Mouse (Mus musculus) midbrain, embryonic 15.5 days (tissue): ENCODE measurements at regions not wholly inside any gene's neighbourhood (a gene's known extent, or its start where the extent isn't known, plus 50 kb on each side); places are given as distances from the start of the nearest gene placed in this dataset.

Experiments
- ATAC-seq: fragments of 200-750 bp; cut with Nextera tagmentation; replicated peaks from 2 replicates; pipeline ENCODE4 v1.8.0; 2017; ENCODE audit warnings: moderate TSS enrichment
- H3K27ac ChIP-seq: fragments of 300-500 bp; sonication (generic); 2 replicates; pipeline ENCODE4 v1.5.1; 2015; ENCODE audit warnings: mild to moderate bottlenecking, inconsistent platforms
- H3K27me3 ChIP-seq: fragments of 300-500 bp; sonication (generic); replicated peaks from 2 replicates; pipeline ENCODE4 v1.6.1; 2015; ENCODE audit warnings: inconsistent platforms
- H3K36me3 ChIP-seq: fragments of 300-500 bp; sonication (generic); replicated peaks from 2 replicates; pipeline ENCODE4 v1.6.1; 2015; ENCODE audit warnings: inconsistent platforms
- H3K4me1 ChIP-seq: fragments of 300-500 bp; sonication (generic); 2 replicates; pipeline ENCODE4 v1.6.1; 2015; ENCODE audit warnings: inconsistent platforms
- H3K4me2 ChIP-seq: fragments of 300-500 bp; sonication (generic); 2 replicates; pipeline ENCODE4 v1.6.1; 2015; ENCODE audit warnings: inconsistent platforms, mild to moderate bottlenecking, moderate library complexity
- H3K4me3 ChIP-seq: fragments of 300-500 bp; sonication (generic); 2 replicates; pipeline ENCODE4 v1.5.1; 2015; ENCODE audit warnings: mild to moderate bottlenecking, inconsistent platforms
- H3K9ac ChIP-seq: fragments of 300-500 bp; sonication (generic); 2 replicates; pipeline ENCODE4 v1.6.1; 2015; ENCODE audit warnings: mild to moderate bottlenecking, inconsistent platforms
- H3K9me3 ChIP-seq: fragments of 300-500 bp; sonication (generic); 2 replicates; pipeline ENCODE4 v1.6.1; 2016; ENCODE audit warnings: inconsistent platforms
- WGBS: fragments of 180-500 bp; shearing (Covaris S2); methylation state at CpG from one replicate; pipeline ENCODE4 v1.1.7; 2015; ENCODE audit warnings: mixed read lengths; 5-methylcytosine and 5-hydroxymethylcytosine counted together

GRCm38 (mm10) chr4:124113856-124114345 lies 196.1 kb upstream of the 4930535I16Rik start:
- Histone ChIP-seq H3K27me3 (no peaks in the 10 kb centered on the region), H3K9ac (no peak overlapping the region), H3K4me2 (no peak overlapping the region), H3K9me3 (no peaks in the 10 kb centered on the region), H3K4me1 (no peaks in the 10 kb centered on the region), H3K4me3 (no peak overlapping the region), H3K36me3 (no peaks in the 10 kb centered on the region), H3K27ac (no peak overlapping the region)
- WGBS: 72% methylated on average over 12 of the region's 12 CpGs
- ATAC-seq: no peak

DNA sequence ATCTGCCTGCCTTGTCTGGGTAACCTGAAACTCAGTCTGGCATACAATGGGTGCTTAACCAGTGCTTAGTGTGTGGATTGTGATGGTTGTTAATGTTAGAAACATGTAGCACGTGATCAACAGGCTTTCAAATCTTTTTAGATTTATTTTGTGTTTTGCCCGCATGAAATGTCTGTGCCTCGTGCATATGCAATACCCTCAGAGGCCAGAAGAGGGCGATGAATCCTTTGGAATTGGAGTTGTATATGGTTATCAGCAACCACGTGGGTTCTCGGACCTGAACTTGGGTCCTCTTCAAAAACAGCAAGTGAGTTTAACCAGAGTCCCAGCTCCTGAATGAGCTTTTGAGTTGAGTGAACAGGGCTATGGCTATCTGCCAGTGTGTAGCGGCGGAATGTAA lies 192.9 kb upstream of the 4930535I16Rik start:
- Histone ChIP-seq H3K9me3 (no peaks in the 10 kb centered on the region), H3K27me3 (no peaks in the 10 kb centered on the region), H3K4me3 (no peak overlapping the region), H3K9ac (no peak overlapping the region), H3K4me2 (no peak overlapping the region), H3K27ac (no peak overlapping the region), H3K36me3 (no peaks in the 10 kb centered on the region), H3K4me1 (no peaks in the 10 kb centered on the region)
- 66% methylated on average over 8 of the region's 8 CpGs for WGBS
- no peak for ATAC-seq

DNA sequence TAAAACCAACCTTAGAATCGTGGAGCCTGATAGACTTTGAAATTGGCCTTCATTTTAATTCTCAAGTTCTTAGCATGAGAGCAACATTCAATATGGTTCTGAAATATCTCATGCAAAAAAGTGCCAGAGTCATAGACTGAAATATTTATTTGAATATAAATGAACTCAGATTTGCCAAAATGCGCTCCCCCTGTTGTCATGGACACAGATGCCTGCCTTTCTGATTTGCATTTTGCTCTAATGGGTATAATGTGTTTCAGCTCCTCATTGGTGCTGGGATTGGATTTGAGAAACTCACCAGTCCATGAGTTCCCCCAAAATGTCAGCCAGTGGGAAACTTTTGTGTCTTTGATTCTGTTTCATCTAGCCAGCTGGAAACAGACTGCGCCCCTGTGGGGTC lies 191.5 kb upstream of the 4930535I16Rik start:
- Histone ChIP-seq H3K4me3 (no peak overlapping the region), H3K27ac (no peak overlapping the region), H3K4me2 (no peak overlapping the region), H3K9ac (no peak overlapping the region), H3K9me3 (no peaks in the 10 kb centered on the region), H3K36me3 (no peaks in the 10 kb centered on the region), H3K4me1 (no peaks in the 10 kb centered on the region), H3K27me3 (no peaks in the 10 kb centered on the region)
- no peak for ATAC-seq
- WGBS: 72% methylated on average over 3 of the region's 3 CpGs

GRCm38 (mm10) chr4:124102684-124103083 lies 184.9 kb upstream of the 4930535I16Rik start:
- Histone ChIP-seq H3K9me3 (no peaks in the 10 kb centered on the region), H3K4me2 (no peak overlapping the region), H3K27ac (no peak overlapping the region), H3K4me3 (no peak overlapping the region), H3K27me3 (no peaks in the 10 kb centered on the region), H3K4me1 (no peaks in the 10 kb centered on the region; the same call in 1 of the 2 replicates), H3K36me3 (no peaks in the 10 kb centered on the region), H3K9ac (no peak overlapping the region)
- no peak for ATAC-seq
- WGBS: 45% methylated on average over 2 of the region's 2 CpGs

DNA sequence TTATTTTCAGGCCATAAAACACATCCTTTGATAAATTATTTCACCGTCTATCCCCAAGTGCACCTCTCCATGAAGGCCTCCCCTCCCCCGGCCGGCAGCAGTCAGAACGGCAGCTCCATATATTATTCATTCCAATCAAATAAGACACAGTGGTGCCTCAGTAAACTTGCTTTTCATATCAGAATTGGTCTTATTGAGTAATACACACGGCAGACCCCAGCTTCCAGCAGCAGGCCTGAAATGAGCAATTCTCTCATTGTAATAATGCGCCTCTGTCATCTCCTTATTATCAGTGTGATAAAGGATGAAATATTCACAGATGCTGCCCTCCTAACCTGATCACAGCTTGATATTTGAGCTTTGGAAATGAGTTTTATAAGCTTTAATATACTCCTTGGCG lies 169.0 kb upstream of the 4930535I16Rik start:
- Histone ChIP-seq H3K4me2 (no peak overlapping the region), H3K9ac (no peak overlapping the region), H3K27me3 (no peaks in the 10 kb centered on the region), H3K4me3 (no peak overlapping the region), H3K36me3 (no peaks in the 10 kb centered on the region), H3K4me1 (peaks cover 4% of the 10 kb centered on the region), H3K27ac (0 out of 2 replicates have a peak overlapping the region, but pooled peaks have one; percentile 14), H3K9me3 (no peaks in the 10 kb centered on the region)
- ATAC-seq: peak; percentile 56; the same call in 1 of the 2 replicates
- 48% methylated on average over 7 of the region's 7 CpGs for WGBS

- WGBS: 72% methylated on average over 7 of the region's 7 CpGs
- Histone ChIP-seq H3K27ac (no peak overlapping the region), H3K4me1 (peaks cover 4% of the 10 kb centered on the region)
These were observed 168.4 kb upstream of the 4930535I16Rik start for GRCm38 (mm10) chr4:124086254-124086653.

DNA sequence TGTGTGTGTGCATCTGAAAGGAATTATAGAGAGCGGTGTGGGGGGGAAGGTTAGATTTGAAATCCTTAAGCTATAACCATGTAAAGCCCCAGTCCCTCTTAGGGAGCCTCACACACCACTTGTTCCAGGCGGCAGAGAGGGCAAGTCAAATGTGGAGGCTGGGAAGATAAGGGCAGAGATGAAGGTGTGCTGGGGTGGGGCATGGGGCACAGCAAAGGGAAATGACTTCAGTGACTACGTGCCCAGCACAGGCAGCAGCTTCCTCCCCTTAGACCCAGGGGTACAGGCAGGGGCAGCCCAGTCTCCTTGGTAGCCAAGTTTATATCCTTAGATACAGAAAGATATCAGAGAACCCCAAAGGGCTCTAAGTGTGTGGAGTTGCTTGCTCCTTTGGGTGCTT lies 161.8 kb upstream of the 4930535I16Rik start:
- WGBS: 87% methylated on average over 3 of the region's 3 CpGs
- no peak for ATAC-seq
- no peak overlapping the region for H3K27ac ChIP-seq

More at GRCm38 (mm10) chr4:124086254-124086653, 168.4 kb upstream of the 4930535I16Rik start:
- no peak overlapping the region for H3K4me3 ChIP-seq
- no peak for ATAC-seq
- no peak overlapping the region for H3K9ac ChIP-seq
- H3K4me2 ChIP-seq: no peak overlapping the region
- H3K27me3 ChIP-seq: no peaks in the 10 kb centered on the region
- no peaks in the 10 kb centered on the region for H3K36me3 ChIP-seq
- no peaks in the 10 kb centered on the region for H3K9me3 ChIP-seq

DNA sequence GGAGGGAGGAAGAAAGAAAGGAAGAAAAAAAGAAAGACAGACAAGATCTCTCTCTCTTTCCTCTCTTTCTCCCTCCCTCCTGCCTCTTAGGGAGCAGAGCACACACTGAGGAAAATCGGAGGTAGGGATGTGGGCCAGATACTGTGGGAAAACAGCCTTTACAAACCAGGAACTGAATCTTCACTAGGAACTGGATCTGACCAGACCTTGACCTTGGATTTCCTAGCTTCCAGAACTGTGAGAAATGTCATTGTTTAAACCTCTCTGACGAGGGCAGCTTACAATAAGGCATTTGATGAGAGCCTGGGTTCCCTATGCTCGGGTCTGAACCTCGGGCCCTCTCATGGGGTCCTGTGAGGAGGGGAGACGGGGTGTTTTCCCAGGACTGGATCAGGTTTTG lies 157.7 kb upstream of the 4930535I16Rik start:
- Histone ChIP-seq H3K4me1 (no peaks in the 10 kb centered on the region), H3K9me3 (no peaks in the 10 kb centered on the region), H3K27me3 (no peaks in the 10 kb centered on the region), H3K27ac (no peak overlapping the region), H3K9ac (no peak overlapping the region), H3K4me3 (no peak overlapping the region), H3K4me2 (no peak overlapping the region), H3K36me3 (no peaks in the 10 kb centered on the region)
- 72% methylated on average over 5 of the region's 5 CpGs for WGBS
- no peak for ATAC-seq

More for the DNA sequence above, 161.8 kb upstream of the 4930535I16Rik start:
- Histone ChIP-seq H3K9ac (no peak overlapping the region), H3K4me3 (no peak overlapping the region), H3K27me3 (no peaks in the 10 kb centered on the region), H3K36me3 (no peaks in the 10 kb centered on the region), H3K4me1 (no peaks in the 10 kb centered on the region), H3K9me3 (no peaks in the 10 kb centered on the region), H3K4me2 (no peak overlapping the region)

DNA sequence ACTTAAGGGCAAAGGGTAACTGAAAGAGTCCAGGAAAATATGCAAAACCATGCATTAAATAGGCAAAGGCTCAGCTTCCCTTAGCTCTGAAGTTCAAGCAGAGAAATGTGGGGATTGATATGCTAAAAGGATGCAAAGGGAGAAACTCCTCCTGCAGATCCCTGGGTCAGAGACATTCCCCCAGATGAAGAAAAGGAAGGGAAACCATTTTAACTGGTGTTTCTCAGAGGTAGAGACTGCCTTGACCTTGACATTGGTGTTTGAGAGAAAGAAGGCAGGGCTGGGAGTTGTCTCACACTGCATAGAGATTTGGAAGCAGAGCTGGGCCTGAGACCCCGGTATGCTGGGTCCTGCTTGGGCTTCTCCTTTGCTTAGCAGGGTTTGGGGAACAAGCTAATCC lies 155.8 kb upstream of the 4930535I16Rik start:
- no peaks in the 10 kb centered on the region for H3K9me3 ChIP-seq
- H3K27me3 ChIP-seq: no peaks in the 10 kb centered on the region
- H3K4me3 ChIP-seq: no peak overlapping the region
- no peak for ATAC-seq
- H3K4me2 ChIP-seq: no peak overlapping the region
- H3K27ac ChIP-seq: no peak overlapping the region
- H3K9ac ChIP-seq: no peak overlapping the region
- WGBS: 80% methylated on average over 1 of the region's 1 CpGs
- H3K36me3 ChIP-seq: no peaks in the 10 kb centered on the region
- H3K4me1 ChIP-seq: no peaks in the 10 kb centered on the region

DNA sequence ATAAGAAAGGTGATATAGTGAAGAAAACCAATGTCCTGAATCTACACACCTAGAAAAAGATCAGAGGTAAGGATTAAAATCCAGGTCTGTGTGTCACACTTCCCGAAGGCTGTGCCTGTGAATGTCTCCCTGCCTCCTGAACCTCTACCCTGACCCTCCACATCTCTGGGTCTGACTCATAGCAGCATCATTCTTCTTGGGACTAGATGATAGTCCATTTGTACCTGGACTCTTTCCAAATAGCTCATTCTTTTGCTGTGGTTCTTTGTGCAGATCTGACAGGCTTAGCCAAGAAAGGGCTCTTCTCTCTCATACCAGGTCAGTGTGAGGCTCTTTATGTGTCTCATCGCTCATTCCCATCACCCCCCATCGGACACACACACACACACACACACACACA lies 146.8 kb upstream of the 4930535I16Rik start:
- Histone ChIP-seq H3K27me3 (no peaks in the 10 kb centered on the region), H3K4me3 (no peak overlapping the region), H3K27ac (no peak overlapping the region), H3K4me2 (no peak overlapping the region), H3K9ac (no peak overlapping the region), H3K9me3 (no peaks in the 10 kb centered on the region), H3K4me1 (no peaks in the 10 kb centered on the region), H3K36me3 (no peaks in the 10 kb centered on the region)
- WGBS: 88% methylated on average over 3 of the region's 3 CpGs
- no peak for ATAC-seq

DNA sequence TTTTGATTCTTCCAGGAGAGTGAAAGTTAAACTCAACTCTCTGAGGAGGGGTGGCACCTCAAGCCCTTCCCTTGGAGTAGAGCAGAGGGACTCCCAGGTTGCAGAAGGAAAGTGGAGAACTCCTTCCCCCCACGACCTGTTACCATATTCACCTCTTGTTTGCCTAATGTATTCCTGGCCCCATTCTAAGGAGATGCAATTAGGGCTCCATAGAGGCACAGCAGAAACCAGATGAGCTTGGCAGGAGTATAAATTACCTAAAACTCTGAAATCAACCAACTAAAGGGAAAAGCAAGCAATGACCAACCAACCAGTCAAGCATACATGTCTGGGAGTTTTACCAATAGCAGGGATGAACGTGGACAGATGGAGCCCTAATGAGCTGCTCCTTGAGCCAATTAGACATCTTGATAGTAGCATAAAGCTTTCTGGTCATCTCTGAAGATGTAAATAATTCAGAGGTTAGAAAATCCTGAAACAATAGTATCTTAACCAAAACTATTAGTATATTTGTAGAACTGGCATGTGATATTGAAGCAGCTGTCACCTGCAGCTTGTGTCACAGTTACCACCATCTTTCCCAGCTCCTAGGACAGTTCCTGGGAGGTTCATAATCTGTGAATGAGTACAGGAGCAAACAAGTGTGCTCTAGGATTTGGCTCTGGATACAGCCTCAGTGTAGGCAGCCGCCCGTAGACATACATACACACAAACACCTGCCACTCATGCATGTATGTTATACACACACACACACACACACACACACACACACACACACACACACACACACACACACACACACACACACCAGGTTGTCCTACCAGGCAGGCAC lies 145.7 kb upstream of the 4930535I16Rik start:
- Histone ChIP-seq H3K27me3 (no peaks in the 10 kb centered on the region), H3K4me2 (no peak overlapping the region), H3K4me3 (no peak overlapping the region), H3K27ac (no peak overlapping the region), H3K36me3 (no peaks in the 10 kb centered on the region), H3K4me1 (no peaks in the 10 kb centered on the region), H3K9ac (no peak overlapping the region), H3K9me3 (no peaks in the 10 kb centered on the region)
- WGBS: 80% methylated on average over 4 of the region's 4 CpGs
- no peak for ATAC-seq

- H3K9ac ChIP-seq: no peak overlapping the region
- no peak overlapping the region for H3K4me3 ChIP-seq
- H3K9me3 ChIP-seq: no peaks in the 10 kb centered on the region
- no peaks in the 10 kb centered on the region for H3K36me3 ChIP-seq
- no peaks in the 10 kb centered on the region for H3K27me3 ChIP-seq
- H3K27ac ChIP-seq: no peak overlapping the region
- 96% methylated on average over 8 of the region's 8 CpGs for WGBS
- H3K4me1 ChIP-seq: no peaks in the 10 kb centered on the region
- H3K4me2 ChIP-seq: no peak overlapping the region
- no peak for ATAC-seq
These were observed 139.8 kb upstream of the 4930535I16Rik start for GRCm38 (mm10) chr4:124057607-124058006.

GRCm38 (mm10) chr4:124054240-124054760 lies 136.5 kb upstream of the 4930535I16Rik start:
- H3K4me1 ChIP-seq: no peaks in the 10 kb centered on the region
- no peak overlapping the region for H3K27ac ChIP-seq
- H3K9ac ChIP-seq: no peak overlapping the region
- no peak overlapping the region for H3K4me2 ChIP-seq
- no peak for ATAC-seq
- no peaks in the 10 kb centered on the region for H3K27me3 ChIP-seq
- no peaks in the 10 kb centered on the region for H3K36me3 ChIP-seq
- 85% methylated on average over 1 of the region's 1 CpGs for WGBS
- no peak overlapping the region for H3K4me3 ChIP-seq
- no peaks in the 10 kb centered on the region for H3K9me3 ChIP-seq
